Mouse (Mus musculus): Measurements from ENCODE around the gene Clec11a. TPM values are rescaled to one million over a fixed set of nuclear protein-coding genes. Genes with fewer than 3 reads are reported as not detected.

Gene Clec11a
- polyA plus RNA-seq, 1 experiment from 2014 or later, result 3.2 TPM

DNA sequence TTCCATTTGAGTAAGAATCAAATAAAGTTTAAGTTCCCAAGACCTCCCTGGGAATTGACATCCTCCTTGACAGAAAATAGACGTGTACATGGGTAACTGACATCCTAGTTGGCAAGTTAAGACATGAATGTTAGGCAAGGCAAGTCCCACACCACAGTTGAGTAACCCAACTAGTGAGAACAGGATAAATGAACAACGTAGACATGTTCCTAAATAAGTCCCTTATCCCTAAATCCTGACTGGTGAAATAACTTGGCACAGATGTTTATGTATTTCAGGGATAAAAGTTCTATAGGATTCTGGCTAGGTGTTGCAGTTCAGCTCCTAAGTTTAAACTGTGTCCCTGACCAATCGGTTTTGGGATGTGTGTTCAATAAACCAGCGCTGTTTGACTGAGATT lies 15.7 kb downstream of the Clec11a start:
- Histone ChIP-seq H3K4me1 (replicated peaks; ENCODE audit: control insufficient read depth, insufficient read depth, low read length) (no peaks in the 10 kb centered on the region), H3K4me3 (ENCODE audit: low read length) (no peak overlapping the region), H3K27ac (ENCODE audit: low read length) (no peak overlapping the region), H3K36me3 (ENCODE audit: control insufficient read depth, insufficient read depth, low read length) (no peaks in the 10 kb centered on the region), H3K4me2 (ENCODE audit: low read depth, low read length) (no peak overlapping the region), H3K9ac (ENCODE audit: low read length) (no peak overlapping the region), H3K9me3 (ENCODE audit: control insufficient read depth, low read length) (no peaks in the 10 kb centered on the region; the same call in 1 of the 2 replicates), H3K27me3 (ENCODE audit: control insufficient read depth, insufficient read depth, low read depth, low read length) (no peaks in the 10 kb centered on the region)
- 68% methylated on average over 4 of the region's 4 CpGs for WGBS
- no peak for ATAC-seq (ENCODE audit: low read depth)

GRCm38 (mm10) chr7:44287760-44288159 lies 18.9 kb downstream of the Clec11a start:
- no peak for ATAC-seq (ENCODE audit: low read depth)

GRCm38 (mm10) chr7:44281586-44281985 lies 25.1 kb downstream of the Clec11a start:
- Histone ChIP-seq H3K9me3 (ENCODE audit: control insufficient read depth, low read length) (no peaks in the 10 kb centered on the region; the same call in 1 of the 2 replicates), H3K27me3 (ENCODE audit: control insufficient read depth, insufficient read depth, low read depth, low read length) (no peaks in the 10 kb centered on the region), H3K36me3 (ENCODE audit: control insufficient read depth, insufficient read depth, low read length) (no peaks in the 10 kb centered on the region), H3K4me1 (replicated peaks; ENCODE audit: control insufficient read depth, insufficient read depth, low read length) (no peaks in the 10 kb centered on the region), H3K9ac (ENCODE audit: low read length) (no peak overlapping the region), H3K4me2 (ENCODE audit: low read depth, low read length) (no peak overlapping the region), H3K27ac (ENCODE audit: low read length) (no peak overlapping the region), H3K4me3 (ENCODE audit: low read length) (no peak overlapping the region)
- ATAC-seq (ENCODE audit: low read depth), result no peak
- WGBS, result 66% methylated on average over 7 of the region's 7 CpGs

More at GRCm38 (mm10) chr7:44287760-44288159, 18.9 kb downstream of the Clec11a start:
- Histone ChIP-seq H3K27me3 (ENCODE audit: control insufficient read depth, insufficient read depth, low read depth, low read length) (no peaks in the 10 kb centered on the region), H3K9ac (ENCODE audit: low read length) (no peak overlapping the region), H3K9me3 (ENCODE audit: control insufficient read depth, low read length) (no peaks in the 10 kb centered on the region; the same call in 1 of the 2 replicates), H3K4me2 (ENCODE audit: low read depth, low read length) (no peak overlapping the region), H3K27ac (ENCODE audit: low read length) (no peak overlapping the region), H3K4me3 (ENCODE audit: low read length) (no peak overlapping the region), H3K4me1 (replicated peaks; ENCODE audit: control insufficient read depth, insufficient read depth, low read length) (no peaks in the 10 kb centered on the region), H3K36me3 (ENCODE audit: control insufficient read depth, insufficient read depth, low read length) (no peaks in the 10 kb centered on the region)
- WGBS, result 45% methylated on average over 7 of the region's 7 CpGs

- 45% methylated on average over 1 of the region's 1 CpGs for WGBS
- no peak overlapping the region for H3K4me3 ChIP-seq (ENCODE audit: low read length)
- H3K4me2 ChIP-seq (ENCODE audit: low read depth, low read length), result no peak overlapping the region
- H3K9me3 ChIP-seq (ENCODE audit: control insufficient read depth, low read length), result no peaks in the 10 kb centered on the region
- no peaks in the 10 kb centered on the region for H3K27me3 ChIP-seq (ENCODE audit: control insufficient read depth, insufficient read depth, low read depth, low read length)
- H3K27ac ChIP-seq (ENCODE audit: low read length), result no peak overlapping the region
- no peaks in the 10 kb centered on the region for H3K4me1 ChIP-seq (replicated peaks; ENCODE audit: control insufficient read depth, insufficient read depth, low read length)
- no peaks in the 10 kb centered on the region for H3K36me3 ChIP-seq (ENCODE audit: control insufficient read depth, insufficient read depth, low read length)
- no peak for ATAC-seq (ENCODE audit: low read depth)
- H3K9ac ChIP-seq (ENCODE audit: low read length), result no peak overlapping the region
Measured at GRCm38 (mm10) chr7:44280959-44281358, 25.7 kb downstream of the Clec11a start.

GRCm38 (mm10) chr7:44277250-44277622 lies 29.5 kb downstream of the Clec11a start:
- ATAC-seq (ENCODE audit: low read depth), result no peak
- Histone ChIP-seq H3K9me3 (ENCODE audit: control insufficient read depth, low read length) (no peaks in the 10 kb centered on the region), H3K4me1 (replicated peaks; ENCODE audit: control insufficient read depth, insufficient read depth, low read length) (no peaks in the 10 kb centered on the region), H3K4me3 (ENCODE audit: low read length) (no peak overlapping the region), H3K27me3 (ENCODE audit: control insufficient read depth, insufficient read depth, low read depth, low read length) (peaks cover 4% of the 10 kb centered on the region; the same call in 1 of the 2 replicates), H3K27ac (ENCODE audit: low read length) (no peak overlapping the region), H3K9ac (ENCODE audit: low read length) (no peak overlapping the region), H3K36me3 (ENCODE audit: control insufficient read depth, insufficient read depth, low read length) (no peaks in the 10 kb centered on the region), H3K4me2 (ENCODE audit: low read depth, low read length) (no peak overlapping the region)
- 45% methylated on average over 2 of the region's 2 CpGs for WGBS

DNA sequence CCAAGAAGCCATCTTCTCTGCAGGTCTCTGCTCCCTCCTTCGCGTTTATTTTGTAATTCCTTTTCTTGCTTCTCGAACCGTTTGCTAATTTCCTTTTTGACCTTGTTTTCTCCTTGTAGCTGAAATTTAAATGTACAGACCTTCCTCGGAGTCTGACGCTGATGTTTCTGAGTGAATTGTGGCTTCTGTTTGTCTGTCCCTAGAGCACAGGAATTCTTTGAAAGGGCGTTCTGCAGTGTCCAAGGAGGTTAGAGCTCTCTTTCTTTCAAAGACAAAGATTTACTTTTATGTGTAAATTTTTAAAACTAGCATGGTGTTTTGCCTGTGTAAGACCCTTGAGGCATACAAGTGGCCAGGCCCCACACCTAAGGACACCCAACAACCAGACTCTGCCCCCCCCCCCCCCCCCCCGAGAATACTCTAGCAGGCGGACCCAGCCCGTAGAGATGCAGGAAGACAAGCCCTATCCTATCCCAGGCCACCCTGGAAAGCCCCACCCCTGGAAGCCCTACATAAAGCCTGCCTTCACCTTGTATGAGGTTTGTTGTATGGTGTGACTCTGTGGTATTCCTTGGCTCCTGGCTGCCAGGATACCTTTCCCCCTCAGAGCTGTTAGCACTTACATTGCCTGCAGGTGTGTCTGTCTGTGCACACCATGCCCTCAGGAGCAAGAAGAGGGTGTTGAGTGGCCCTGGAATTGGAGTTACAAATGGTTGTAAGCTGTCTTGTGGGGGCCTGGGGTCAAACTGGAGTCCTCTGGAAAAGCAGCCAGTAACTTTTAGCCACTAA lies 30.0 kb downstream of the Clec11a start:
- Histone ChIP-seq H3K4me1 (replicated peaks; ENCODE audit: control insufficient read depth, insufficient read depth, low read length) (no peaks in the 10 kb centered on the region), H3K4me2 (ENCODE audit: low read depth, low read length) (no peak overlapping the region), H3K36me3 (ENCODE audit: control insufficient read depth, insufficient read depth, low read length) (no peaks in the 10 kb centered on the region), H3K4me3 (ENCODE audit: low read length) (no peak overlapping the region), H3K27ac (ENCODE audit: low read length) (no peak overlapping the region), H3K9ac (ENCODE audit: low read length) (no peak overlapping the region), H3K27me3 (ENCODE audit: control insufficient read depth, insufficient read depth, low read depth, low read length) (peaks cover 4% of the 10 kb centered on the region; the same call in 1 of the 2 replicates), H3K9me3 (ENCODE audit: control insufficient read depth, low read length) (no peaks in the 10 kb centered on the region)
- ATAC-seq (ENCODE audit: low read depth), result no peak
- WGBS, result 68% methylated on average over 8 of the region's 10 CpGs

DNA sequence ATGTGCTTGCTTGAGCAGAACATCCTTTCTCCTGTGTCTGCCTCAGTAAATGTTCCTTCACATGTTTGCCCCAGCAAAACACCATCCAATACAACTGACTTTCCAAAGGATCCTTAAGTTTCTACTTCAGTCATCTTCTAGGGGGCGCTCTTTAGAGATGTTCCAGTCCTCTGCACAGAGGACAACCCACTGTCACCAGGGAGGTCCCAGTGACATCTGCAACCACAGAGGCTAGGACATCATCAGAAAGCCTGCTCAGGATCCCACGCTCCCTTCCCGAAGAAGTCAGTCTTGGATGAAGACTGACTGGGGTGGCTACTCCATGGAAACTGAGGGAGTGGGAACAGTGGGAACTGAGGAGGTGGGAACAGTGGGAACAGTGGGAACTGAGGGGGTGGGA lies 31.2 kb downstream of the Clec11a start:
- H3K36me3 ChIP-seq (ENCODE audit: control insufficient read depth, insufficient read depth, low read length), result no peaks in the 10 kb centered on the region
- no peak overlapping the region for H3K4me2 ChIP-seq (ENCODE audit: low read depth, low read length)
- peaks cover 4% of the 10 kb centered on the region; the same call in 1 of the 2 replicates for H3K27me3 ChIP-seq (ENCODE audit: control insufficient read depth, insufficient read depth, low read depth, low read length)
- H3K4me3 ChIP-seq (ENCODE audit: low read length), result no peak overlapping the region
- no peaks in the 10 kb centered on the region for H3K4me1 ChIP-seq (replicated peaks; ENCODE audit: control insufficient read depth, insufficient read depth, low read length)
- H3K9ac ChIP-seq (ENCODE audit: low read length), result no peak overlapping the region
- 68% methylated on average over 3 of the region's 3 CpGs for WGBS
- no peaks in the 10 kb centered on the region for H3K9me3 ChIP-seq (ENCODE audit: control insufficient read depth, low read length)
- no peak overlapping the region for H3K27ac ChIP-seq (ENCODE audit: low read length)
- no peak for ATAC-seq (ENCODE audit: low read depth)

DNA sequence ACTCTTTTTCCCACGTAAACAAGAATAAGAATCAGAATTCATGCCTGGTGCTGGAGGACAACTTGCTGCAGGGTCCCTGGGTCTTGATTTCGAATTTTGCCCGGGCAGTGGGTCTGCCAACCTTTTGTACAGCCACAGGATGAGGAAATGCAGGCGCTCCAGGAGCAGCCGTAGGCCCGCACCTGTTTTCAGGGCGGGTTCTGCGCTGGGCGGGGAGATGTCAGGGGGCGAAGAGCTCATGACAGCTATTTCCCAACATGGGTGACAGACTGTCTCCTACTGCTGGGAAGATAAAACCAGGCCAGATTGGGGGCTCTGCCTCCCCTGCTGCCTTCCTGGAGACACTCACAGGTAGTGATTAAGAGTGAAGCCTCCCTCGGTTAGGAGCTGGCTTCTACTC lies 32.6 kb downstream of the Clec11a start:
- no peak for ATAC-seq (ENCODE audit: low read depth)
- no peaks in the 10 kb centered on the region for H3K4me1 ChIP-seq (replicated peaks; ENCODE audit: control insufficient read depth, insufficient read depth, low read length)
- no peak overlapping the region for H3K27ac ChIP-seq (ENCODE audit: low read length)
- H3K9me3 ChIP-seq (ENCODE audit: control insufficient read depth, low read length), result no peaks in the 10 kb centered on the region
- no peak overlapping the region for H3K4me3 ChIP-seq (ENCODE audit: low read length)
- WGBS, result 25% methylated on average over 11 of the region's 11 CpGs
- no peaks in the 10 kb centered on the region for H3K36me3 ChIP-seq (ENCODE audit: control insufficient read depth, insufficient read depth, low read length)
- H3K9ac ChIP-seq (ENCODE audit: low read length), result no peak overlapping the region
- peaks cover 4% of the 10 kb centered on the region; the same call in 1 of the 2 replicates for H3K27me3 ChIP-seq (ENCODE audit: control insufficient read depth, insufficient read depth, low read depth, low read length)
- no peak overlapping the region for H3K4me2 ChIP-seq (ENCODE audit: low read depth, low read length)

DNA sequence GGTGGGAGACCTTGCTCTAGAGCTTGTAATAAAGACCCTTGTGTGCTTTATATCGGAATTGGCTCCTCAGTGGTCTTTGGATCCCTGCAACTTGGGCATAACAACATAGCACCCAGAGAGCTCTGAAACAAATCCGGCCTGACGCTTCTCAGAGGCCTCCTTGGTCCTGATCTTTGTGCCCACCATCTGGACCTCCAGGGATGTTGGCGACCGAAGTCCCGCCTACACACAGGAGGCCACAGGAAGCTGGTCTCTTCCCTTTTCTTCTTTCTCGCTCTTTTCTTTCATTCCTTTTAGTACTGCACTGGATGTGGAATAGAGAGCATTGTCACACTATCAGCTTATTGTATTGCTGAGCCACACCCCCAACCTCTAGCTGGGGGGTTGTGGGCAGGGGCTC lies 33.3 kb downstream of the Clec11a start:
- Histone ChIP-seq H3K9me3 (ENCODE audit: control insufficient read depth, low read length) (no peaks in the 10 kb centered on the region), H3K4me3 (ENCODE audit: low read length) (no peak overlapping the region), H3K27me3 (ENCODE audit: control insufficient read depth, insufficient read depth, low read depth, low read length) (peaks cover 4% of the 10 kb centered on the region; the same call in 1 of the 2 replicates), H3K9ac (ENCODE audit: low read length) (no peak overlapping the region), H3K27ac (ENCODE audit: low read length) (no peak overlapping the region), H3K4me2 (ENCODE audit: low read depth, low read length) (no peak overlapping the region), H3K4me1 (replicated peaks; ENCODE audit: control insufficient read depth, insufficient read depth, low read length) (no peaks in the 10 kb centered on the region), H3K36me3 (ENCODE audit: control insufficient read depth, insufficient read depth, low read length) (no peaks in the 10 kb centered on the region)
- no peak for ATAC-seq (ENCODE audit: low read depth)
- 67% methylated on average over 7 of the region's 7 CpGs for WGBS

Data from lung, embryonic 16.5 days (tissue).